In the genomic region with DNA sequence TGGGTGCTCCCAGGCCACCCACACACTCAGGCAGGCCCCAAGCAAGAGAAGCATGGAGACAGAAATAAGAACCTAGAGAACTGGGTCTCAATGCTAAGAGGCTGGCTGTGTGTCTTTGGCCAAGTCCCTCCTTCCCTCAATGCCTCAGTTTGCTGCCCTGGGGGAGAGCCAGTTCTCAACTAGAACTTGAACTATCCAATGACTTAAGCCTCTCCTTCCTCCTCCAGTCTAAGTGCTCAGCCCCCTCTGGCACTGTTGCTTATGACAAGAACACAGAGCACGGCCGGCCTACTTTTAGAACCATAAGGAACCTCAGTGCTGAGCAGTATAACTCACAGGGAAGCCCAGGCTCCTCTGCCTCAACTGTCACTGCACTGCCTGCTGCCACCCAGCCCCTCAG, we compare ENCODE assay signal across 27 mouse cellular contexts. TPM values are rescaled to one million over a fixed set of nuclear protein-coding genes. Genes with fewer than 3 reads are reported as not detected.
A peak's percentile ranks its signal among the peaks of the same experiment; 100 is the strongest.
DNase-seq lines count a peak whose midpoint lies in the region; ATAC-seq and TF ChIP-seq lines count a peak whose summit lies in the region.
"Had no signal": no experiment of that assay in that cellular context is flagged by ENCODE, and none has a peak within 500 bp of the region (broad histone marks: within the 10 kb centered on the region; RNA-seq: fewer than 3 reads in every experiment).

No protein-coding gene starts in this region.

- H3K27me3 ChIP-seq in heart, postnatal 0 days (ENCODE audit: control insufficient read depth, insufficient read depth, low read length) = no peaks in the 10 kb centered on the region
- 0 out of 2 replicates have a peak, but pooled peaks cover 2% of the 10 kb centered on the region for H3K27me3 ChIP-seq in heart, embryonic 11.5 days (ENCODE audit: control insufficient read depth, insufficient read depth, low read length)
- no peaks in the 10 kb centered on the region for H3K27me3 ChIP-seq in kidney, postnatal 0 days (ENCODE audit: insufficient read depth, low read length)
- H3K27me3 ChIP-seq: heart, embryonic 12.5 days; heart, embryonic 15.5 days had no signal

- H3K27ac ChIP-seq in heart, postnatal 0 days (ENCODE audit: low read depth) = no peak overlapping the region
- H3K27ac ChIP-seq in heart, embryonic 11.5 days (ENCODE audit: low read depth, low read length) = no peak overlapping the region
- 0 out of 2 replicates have a peak overlapping the region, but pooled peaks have one; percentile 22 for H3K27ac ChIP-seq in kidney, postnatal 0 days
- H3K27ac ChIP-seq: forebrain, embryonic 10.5 days; forebrain, embryonic 13.5 days; heart, embryonic 15.5 days; hindbrain, embryonic 14.5 days; hindbrain, postnatal 0 days had no signal

- H3K36me3 ChIP-seq in heart, postnatal 0 days (replicated peaks; ENCODE audit: control insufficient read depth, insufficient read depth, low read length) = peaks cover 3% of the 10 kb centered on the region; the same call in 1 of the 2 replicates
- no peaks in the 10 kb centered on the region for H3K36me3 ChIP-seq in heart, embryonic 11.5 days (ENCODE audit: control insufficient read depth, insufficient read depth, low read length)
- H3K36me3 ChIP-seq in kidney, postnatal 0 days (ENCODE audit: insufficient read depth, low read length) = no peaks in the 10 kb centered on the region
- H3K36me3 ChIP-seq: heart, embryonic 15.5 days had no signal

- 0 out of 2 replicates have a peak, but pooled peaks have one; percentile 19 for ATAC-seq in heart, postnatal 0 days (ENCODE audit: insufficient read depth, low read depth)
- ATAC-seq in heart, embryonic 11.5 days (replicated peaks; ENCODE audit: insufficient number of reproducible peaks, low FRiP score, low TSS enrichment) = no peak
- ATAC-seq in kidney, postnatal 0 days (replicated peaks; ENCODE audit: low FRiP score, low read depth) = no peak
- ATAC-seq: activated CD4-positive, CD25-positive, alpha-beta regulatory T cell, adult 4 months; CD4-positive, CD25-positive, alpha-beta regulatory T cell, adult 4 months; forebrain, embryonic 13.5 days; forebrain, embryonic 16.5 days; hindbrain, postnatal 0 days; inflammation-experienced regulatory T-cells, adult 6 months had no signal

- H3K4me2 ChIP-seq in heart, postnatal 0 days (ENCODE audit: low read depth, low read length) = no peak overlapping the region
- no peak overlapping the region for H3K4me2 ChIP-seq in heart, embryonic 11.5 days
- H3K4me2 ChIP-seq in kidney, postnatal 0 days (ENCODE audit: low read length) = no peak overlapping the region
- H3K4me2 ChIP-seq: forebrain, embryonic 13.5 days; heart, embryonic 12.5 days; heart, embryonic 15.5 days; hindbrain, embryonic 14.5 days had no signal

- peaks cover 13% of the 10 kb centered on the region for H3K4me1 ChIP-seq in heart, postnatal 0 days (ENCODE audit: control insufficient read depth, insufficient read depth)
- peaks cover 11% of the 10 kb centered on the region; the same call in 1 of the 2 replicates for H3K4me1 ChIP-seq in heart, embryonic 11.5 days (ENCODE audit: control insufficient read depth, insufficient read depth, low read length)
- H3K4me1 ChIP-seq in kidney, postnatal 0 days (replicated peaks; ENCODE audit: insufficient read depth, low read length) = peaks cover 15% of the 10 kb centered on the region

- no peak for DNase-seq in heart, postnatal 0 days (ENCODE audit: low spot score)
- DNase-seq in kidney, postnatal 0 days (ENCODE audit: low spot score) = no peak
- no peak for DNase-seq in kidney, postnatal 25 days
- peak; percentile 61 for DNase-seq in lung, postnatal 10 days
- DNase-seq in lung, postnatal 14 days = no peak
- no peak for DNase-seq in T-cell, adult 2 months (ENCODE audit: low spot score)
- DNase-seq: adrenal gland, postnatal 10 days; adrenal gland, postnatal 36 days; cerebellum, adult 18-20 months; cerebellum, adult 9-10 months; cerebellum, postnatal 14 days; heart, adult 11 months; heart, postnatal 14 days; heart, postnatal 4 days had no signal

- no peaks in the 10 kb centered on the region for H3K9me3 ChIP-seq in heart, postnatal 0 days (replicated peaks; ENCODE audit: control insufficient read depth, low read length)
- no peaks in the 10 kb centered on the region for H3K9me3 ChIP-seq in heart, embryonic 11.5 days (replicated peaks; ENCODE audit: control insufficient read depth, low read length)
- H3K9me3 ChIP-seq in kidney, postnatal 0 days (replicated peaks; ENCODE audit: low read length) = no peaks in the 10 kb centered on the region
- H3K9me3 ChIP-seq: forebrain, embryonic 10.5 days; forebrain, embryonic 13.5 days; heart, embryonic 12.5 days; heart, embryonic 15.5 days had no signal

- TF ChIP-seq CTCF in heart, postnatal 0 days (IDR thresholded peaks at IDR 0.05; ENCODE audit: low read depth) = no peak
- TF ChIP-seq CTCF in kidney, postnatal 0 days (IDR thresholded peaks at IDR 0.05; ENCODE audit: low read depth) = no peak

- 77% methylated on average over 2 of the region's 2 CpGs for WGBS in heart, postnatal 0 days
- WGBS in heart, embryonic 11.5 days (ENCODE audit: insufficient replicate concordance) = 84% methylated on average over 2 of the region's 2 CpGs
- WGBS in kidney, postnatal 0 days = 76% methylated on average over 2 of the region's 2 CpGs

- no peak overlapping the region for H3K4me3 ChIP-seq in heart, postnatal 0 days (ENCODE audit: low read depth, low read length)
- no peak overlapping the region for H3K4me3 ChIP-seq in heart, embryonic 11.5 days (ENCODE audit: low read depth, low read length)
- H3K4me3 ChIP-seq in kidney, postnatal 0 days (replicated peaks; ENCODE audit: low read depth, low read length) = no peak overlapping the region
- H3K4me3 ChIP-seq: forebrain, embryonic 10.5 days; forebrain, embryonic 13.5 days; heart, embryonic 12.5 days; heart, embryonic 15.5 days had no signal

- H3K9ac ChIP-seq in heart, postnatal 0 days (replicated peaks; ENCODE audit: low read depth, low read length) = no peak overlapping the region
- H3K9ac ChIP-seq in heart, embryonic 11.5 days (ENCODE audit: low read depth, low read length) = no peak overlapping the region
- no peak overlapping the region for H3K9ac ChIP-seq in kidney, postnatal 0 days (ENCODE audit: low read depth, low read length)
- H3K9ac ChIP-seq: forebrain, embryonic 13.5 days; heart, embryonic 12.5 days; heart, embryonic 15.5 days; hindbrain, embryonic 14.5 days had no signal

- TF ChIP-seq EP300 in heart, postnatal 0 days (IDR thresholded peaks at IDR 0.05; ENCODE audit: low read depth) = no peak

RNA-seq across cellular contexts. Expression of gene Adamts15, which starts 8.0 kb away (rescaled TPM):
- total RNA-seq in heart, postnatal 0 days (2014; rRNA removed; ENCODE audit: low replicate concordance) = 4.3 and 8.4 TPM in 2 replicates
- 2.1 and 3.1 TPM in 2 replicates for polyA plus RNA-seq in heart, postnatal 0 days (2015; fragmentation: Nextera tagmentation; extraction: Ambion mirVana)
- polyA plus RNA-seq in heart, embryonic 11.5 days (2014; fragmentation: Nextera tagmentation; extraction: Ambion mirVana) = 5.7 and 7.2 TPM in 2 replicates
- polyA plus RNA-seq in kidney, postnatal 0 days (2015; fragmentation: Nextera tagmentation; extraction: Ambion mirVana) = 4.9 and 5.8 TPM in 2 replicates
- total RNA-seq: MEL had no signal
- polyA plus RNA-seq: C2C12; CD4-positive, CD25-positive, alpha-beta regulatory T cell, adult 4 months; inflammation-experienced regulatory T-cells, adult 6 months had no signal

RNA-seq across cellular contexts. Expression of gene Adamts8, which starts 28.1 kb away (rescaled TPM):
- total RNA-seq in heart, postnatal 0 days (2014; rRNA removed; ENCODE audit: low replicate concordance) = 15.6 and 24.3 TPM in 2 replicates
- 9.2 and 11.6 TPM in 2 replicates for polyA plus RNA-seq in heart, postnatal 0 days (2015; fragmentation: Nextera tagmentation; extraction: Ambion mirVana)
- polyA plus RNA-seq in heart, embryonic 11.5 days (2014; fragmentation: Nextera tagmentation; extraction: Ambion mirVana) = 6.0 and 6.7 TPM in 2 replicates
- 0.66 and 0.80 TPM in 2 replicates for polyA plus RNA-seq in kidney, postnatal 0 days (2015; fragmentation: Nextera tagmentation; extraction: Ambion mirVana)
- total RNA-seq: MEL had no signal
- polyA plus RNA-seq: C2C12 had no signal
